Mouse (Mus musculus) lung, postnatal 25 days (tissue): Measurements from ENCODE around the gene Ippk.

Source experiments
- DNase-seq: peaks from one replicate; pipeline ENCODE4 v3.0.0; 2022; ENCODE audit warnings: low spot score

Gene Ippk

GRCm38 (mm10) chr13:49430529-49430928 lies 9.5 kb downstream of the Ippk start:
- DNase-seq = peak; percentile 17

DNA sequence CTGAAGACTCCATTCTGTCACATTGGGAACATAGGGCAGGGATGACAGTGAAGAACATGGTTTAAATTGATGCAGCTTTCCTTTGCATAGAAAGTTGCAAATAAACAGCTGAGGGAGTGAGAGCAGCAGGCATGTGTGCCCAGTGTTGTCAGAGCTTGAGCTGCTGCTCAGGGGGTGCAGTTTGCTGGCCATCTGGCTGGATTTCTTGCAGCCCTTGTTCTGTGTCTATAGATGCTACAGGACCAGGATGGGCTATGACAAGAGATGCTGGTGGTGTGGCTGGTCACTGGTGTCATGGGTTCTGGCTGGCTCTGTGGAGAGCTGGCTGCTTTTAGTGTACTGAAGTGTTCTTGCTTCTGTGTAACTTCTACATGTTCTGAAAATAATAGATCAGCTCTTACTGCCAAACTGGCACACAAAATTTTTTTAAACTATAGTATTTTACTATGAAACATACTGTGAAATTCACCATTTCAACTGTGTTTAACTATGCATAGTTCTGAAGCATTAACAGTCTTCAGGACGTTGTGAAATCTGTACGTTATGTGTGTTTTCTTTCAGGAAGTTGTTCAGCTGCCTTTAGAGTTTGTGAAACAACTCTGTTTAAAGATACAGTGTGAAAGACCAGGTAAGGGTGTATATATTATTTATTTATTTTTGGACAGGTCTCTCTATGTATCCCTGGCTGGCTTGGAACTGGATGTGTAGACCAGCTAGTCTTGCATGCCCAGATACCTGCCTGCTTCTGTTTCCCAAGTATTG lies 12.4 kb downstream of the Ippk start:
- no peak for DNase-seq

DNA sequence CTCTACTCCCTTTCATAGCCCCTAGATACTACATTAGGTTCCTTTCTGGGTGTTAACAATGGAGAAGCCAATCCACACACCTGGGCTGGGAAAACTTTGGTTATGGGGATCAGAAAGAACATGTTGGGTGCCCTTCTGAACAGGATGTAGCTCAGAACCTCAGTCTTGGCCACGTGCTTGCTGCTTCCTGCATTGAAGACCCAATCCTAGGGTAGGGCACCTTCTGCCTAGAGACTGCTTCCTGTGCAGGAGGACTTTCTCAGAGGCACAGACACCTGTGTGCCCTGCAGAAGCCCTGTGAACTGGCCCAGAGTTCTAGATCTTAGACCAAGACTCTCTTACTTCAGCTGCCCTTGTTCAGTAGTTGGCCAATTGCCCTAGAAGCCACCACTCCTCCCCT lies 14.7 kb downstream of the Ippk start:
- DNase-seq = no peak

- no peak for DNase-seq
Observed at GRCm38 (mm10) chr13:49436170-49436569, 15.1 kb downstream of the Ippk start.

- DNase-seq = no peak
Observed at GRCm38 (mm10) chr13:49444451-49444850, 23.4 kb downstream of the Ippk start.

- DNase-seq = peak; percentile 84
Observed at GRCm38 (mm10) chr13:49449318-49449749, 28.3 kb downstream of the Ippk start.

GRCm38 (mm10) chr13:49460276-49460675 lies 39.2 kb downstream of the Ippk start:
- peak; percentile 52 for DNase-seq

DNA sequence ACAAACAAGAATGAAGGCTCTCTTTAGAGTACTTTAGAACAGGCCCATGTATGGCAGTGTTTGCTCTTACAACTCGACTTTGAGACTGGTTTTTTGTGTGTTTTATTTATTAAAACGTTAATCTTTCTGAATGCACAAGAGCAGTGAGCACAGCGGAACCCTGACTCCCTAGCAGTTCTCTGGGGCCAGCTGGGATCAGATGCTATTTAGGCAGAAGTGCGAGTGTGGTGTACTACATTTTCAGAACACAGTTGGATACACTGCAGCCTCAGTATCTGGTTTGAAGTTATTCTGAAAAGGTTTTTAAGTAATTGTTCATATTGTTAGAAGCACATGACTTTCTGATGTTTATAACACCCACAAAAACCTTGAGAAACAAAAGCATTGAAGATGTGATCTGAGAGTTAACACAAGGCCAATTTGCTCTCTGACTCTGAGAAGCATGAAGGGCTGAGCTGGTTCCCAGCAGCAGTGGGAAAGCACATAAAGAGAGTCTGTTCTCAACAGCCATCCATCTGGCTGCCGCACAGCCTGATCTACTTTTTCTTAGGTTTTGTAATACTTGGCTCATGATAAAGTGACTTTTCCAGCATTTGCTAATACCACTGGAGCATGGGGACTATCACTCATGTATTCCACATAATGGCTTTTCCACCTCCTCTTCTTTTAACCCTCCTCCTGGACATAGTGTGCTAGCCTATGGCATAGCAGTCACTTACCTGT lies 39.8 kb downstream of the Ippk start:
- peak; percentile 47 for DNase-seq

DNA sequence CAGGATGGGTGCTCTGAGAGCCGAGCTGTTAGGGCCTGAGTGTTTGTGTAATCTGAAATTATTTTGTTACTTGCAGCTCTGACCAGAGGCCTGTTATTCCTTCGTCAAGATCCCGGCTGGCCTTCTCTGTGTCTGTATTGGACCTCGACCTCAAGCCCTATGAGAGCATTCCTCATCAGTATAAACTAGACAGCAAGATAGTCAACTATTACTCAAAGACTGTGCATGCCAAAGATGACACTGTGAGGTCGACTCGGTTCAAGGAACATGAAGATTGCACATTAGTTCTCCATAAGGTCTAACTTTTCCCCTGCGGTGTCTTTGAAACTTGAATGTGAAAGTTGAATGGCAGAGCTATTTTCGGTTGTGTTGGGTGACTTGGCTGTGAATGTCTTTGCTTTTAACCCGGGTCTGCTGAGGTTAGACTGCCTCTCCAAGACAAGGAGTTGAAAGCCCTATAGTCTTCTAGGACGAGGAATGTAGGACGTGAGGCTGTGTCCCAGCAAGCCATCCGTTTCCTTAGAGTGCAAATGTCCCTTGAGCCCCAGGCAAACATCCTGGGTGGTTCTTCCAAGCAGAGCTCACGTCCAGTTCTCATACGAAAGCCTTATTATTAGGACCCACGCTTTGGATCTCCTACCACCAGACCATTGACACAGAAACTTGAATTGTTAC lies 40.5 kb downstream of the Ippk start:
- DNase-seq = peak; percentile 70

- DNase-seq = no peak
Observed at GRCm38 (mm10) chr13:49462921-49463320, 41.9 kb downstream of the Ippk start.

GRCm38 (mm10) chr13:49465875-49466274 lies 44.8 kb downstream of the Ippk start:
- DNase-seq = no peak

DNA sequence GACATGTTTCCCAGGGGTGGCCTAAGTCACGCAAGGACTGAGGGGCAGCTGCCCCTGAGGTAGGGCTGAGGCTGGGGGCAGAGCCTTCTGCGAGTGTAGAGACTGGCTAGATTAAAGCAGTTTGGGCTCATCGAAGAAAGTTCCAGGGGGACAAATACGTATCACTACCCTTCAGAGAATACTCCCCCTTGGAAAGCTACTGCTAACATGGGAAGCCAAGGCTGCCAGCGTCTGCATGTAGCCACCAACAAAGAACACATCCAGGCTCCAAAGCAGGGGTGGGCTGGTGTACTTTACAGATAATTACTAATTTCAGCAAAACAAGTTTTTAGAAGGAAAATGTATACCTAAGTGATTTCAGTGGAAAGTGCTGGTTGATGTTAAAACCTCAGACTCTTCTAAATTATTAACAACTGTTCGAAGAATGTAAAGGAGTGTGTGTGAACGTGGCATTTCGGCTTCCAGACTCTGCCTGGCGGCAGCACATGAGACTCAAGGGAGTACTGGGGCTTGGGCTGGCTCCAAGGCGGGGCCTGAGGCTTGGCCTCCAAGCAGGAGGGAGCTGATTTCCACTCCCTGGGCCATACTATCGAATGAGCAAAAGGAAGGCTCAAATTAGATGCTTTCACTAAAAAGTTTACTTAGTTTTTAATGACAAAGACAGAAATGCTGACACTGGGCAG lies 45.5 kb downstream of the Ippk start:
- no peak for DNase-seq

DNA sequence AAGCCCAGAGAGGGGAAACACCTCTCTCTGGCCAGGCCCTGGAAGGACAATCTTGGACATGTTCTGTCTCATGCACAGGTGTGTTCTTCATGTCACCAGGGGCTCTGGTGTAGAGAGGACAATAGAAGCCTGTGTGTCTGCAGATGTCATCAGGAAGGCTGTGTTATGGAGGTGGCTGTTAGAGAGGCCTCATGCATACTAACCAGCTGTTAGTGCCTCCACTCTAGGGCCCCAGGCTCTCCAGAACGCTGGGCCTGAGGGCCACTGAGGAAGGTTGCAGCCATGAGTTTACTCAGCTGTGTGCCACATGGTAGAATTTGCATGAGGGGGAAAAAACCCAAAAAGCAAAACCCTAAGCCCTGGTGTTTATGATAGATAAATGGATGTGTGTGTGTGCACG lies 46.5 kb downstream of the Ippk start:
- no peak for DNase-seq

- DNase-seq = no peak
Observed at GRCm38 (mm10) chr13:49469002-49469401, 48.0 kb downstream of the Ippk start.

DNA sequence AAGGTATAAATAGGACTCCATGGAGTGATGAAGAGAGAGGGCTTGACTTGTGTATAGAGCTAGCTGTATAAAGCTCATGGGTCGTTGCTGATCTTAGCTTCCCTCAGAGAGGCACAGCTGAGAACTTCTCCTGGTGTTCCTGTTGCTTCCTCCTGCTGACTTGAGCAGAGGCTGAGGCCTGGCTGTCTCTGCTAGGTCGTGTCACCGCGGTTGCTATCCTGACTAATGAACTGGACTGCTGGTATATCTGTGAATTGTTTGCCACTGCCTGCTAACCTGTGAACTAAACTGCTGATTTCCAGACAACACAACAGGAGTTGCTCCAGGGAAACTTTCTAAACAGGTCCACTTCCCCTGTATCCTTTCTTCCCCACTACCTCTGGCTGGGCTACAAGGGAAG lies 49.3 kb downstream of the Ippk start:
- no peak for DNase-seq

DNA sequence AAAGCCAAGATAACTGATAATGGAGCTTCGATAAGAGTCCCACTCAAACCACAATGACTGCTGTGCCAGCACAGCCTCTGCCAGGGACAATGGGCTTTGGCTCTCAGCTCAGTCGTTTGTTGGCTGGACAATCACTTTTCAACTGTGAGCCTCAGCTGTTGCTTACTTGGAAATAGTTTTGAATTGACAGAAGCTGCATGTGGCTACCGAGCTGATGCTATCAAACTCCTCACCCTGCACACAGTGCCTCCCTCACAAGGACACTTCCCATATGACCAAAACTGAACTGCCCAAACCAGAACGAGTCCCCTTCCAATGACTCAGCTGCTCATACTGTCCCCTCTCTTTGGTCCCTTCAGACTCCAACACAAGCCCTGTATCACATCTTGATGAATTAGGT lies 49.8 kb downstream of the Ippk start:
- DNase-seq = peak; percentile 31

- DNase-seq = peak; percentile 43
Observed at GRCm38 (mm10) chr13:49471981-49472675, 51.1 kb downstream of the Ippk start.

DNA sequence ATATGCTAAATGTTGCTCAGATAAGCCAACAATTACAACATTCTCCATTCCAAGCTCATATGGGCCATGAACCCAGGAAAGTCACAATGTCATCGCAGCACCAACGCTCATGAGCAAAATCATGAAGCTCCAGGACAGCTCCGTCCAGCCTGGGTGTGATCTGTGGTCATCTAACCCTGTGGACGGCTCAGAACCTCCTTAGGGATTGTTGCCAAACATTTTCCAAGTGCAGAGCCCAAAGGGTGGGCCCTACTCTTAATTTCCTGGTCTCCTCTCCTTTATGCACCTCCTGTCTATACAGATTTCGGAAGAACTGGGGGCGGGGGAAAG lies 51.6 kb downstream of the Ippk start:
- DNase-seq = no peak

DNA sequence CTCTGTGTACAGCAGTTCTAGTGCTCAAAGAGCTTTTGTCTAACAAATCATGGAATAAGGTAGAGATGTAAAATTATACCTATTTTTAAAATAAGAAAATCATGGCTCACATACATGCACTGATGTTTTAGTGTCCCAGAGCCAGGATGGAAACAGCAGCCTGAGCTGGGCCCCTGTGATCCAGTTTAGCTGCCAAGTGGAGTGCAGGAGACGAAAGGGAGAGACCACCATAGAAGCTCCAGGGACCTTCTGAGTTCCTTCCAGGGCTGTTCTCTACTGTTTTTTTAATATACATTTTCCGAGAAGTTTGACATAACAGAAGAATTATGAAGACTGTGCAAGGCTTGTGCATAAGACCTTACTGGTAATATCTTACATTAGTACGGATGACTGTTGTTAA lies 56.8 kb downstream of the Ippk start:
- no peak for DNase-seq

- no peak for DNase-seq
Observed at GRCm38 (mm10) chr13:49478851-49479374, 57.9 kb downstream of the Ippk start.

DNA sequence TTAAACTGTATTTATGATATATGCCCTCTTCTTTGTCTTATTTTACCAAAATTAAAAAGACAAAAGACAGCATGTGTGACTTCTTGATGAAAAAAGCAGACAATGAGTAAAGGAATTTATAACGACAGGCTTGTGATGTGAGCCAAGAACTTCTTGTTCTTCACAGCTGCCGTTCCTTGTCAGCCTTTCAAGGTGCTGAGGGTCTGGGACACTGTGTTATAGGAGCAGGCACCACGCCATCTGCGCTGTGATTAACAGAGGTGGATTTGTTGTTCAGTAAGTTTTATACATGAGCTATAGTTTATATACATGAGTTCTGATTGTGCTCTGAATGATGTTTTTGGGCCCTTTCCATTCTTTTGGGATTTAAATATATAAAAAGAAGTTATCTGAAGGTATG lies 58.4 kb downstream of the Ippk start:
- DNase-seq = peak; percentile 59

DNA sequence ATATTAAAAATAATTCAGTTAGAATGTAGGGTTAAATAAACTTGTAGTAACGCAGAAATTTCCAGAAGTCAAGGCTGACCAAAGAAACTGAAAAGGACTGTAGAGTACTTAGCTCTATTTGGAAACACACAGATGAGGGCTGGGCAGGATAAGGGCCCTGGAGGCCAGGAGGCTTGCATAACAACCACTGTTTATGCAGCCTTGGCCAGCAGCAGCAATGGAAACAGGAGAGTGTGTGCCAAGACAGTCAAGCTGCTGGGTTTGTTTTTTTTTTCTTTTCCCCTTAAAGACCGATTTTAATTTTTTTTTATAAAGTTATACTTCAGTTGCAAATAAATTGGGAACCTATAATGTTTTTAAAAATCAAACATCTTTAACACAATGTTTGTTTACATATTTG lies 59.0 kb downstream of the Ippk start:
- peak; percentile 93 for DNase-seq
